Mouse (Mus musculus) hindbrain, postnatal 0 days (tissue): ENCODE data around the gene Pard3. TPM values are rescaled to one million over a fixed set of nuclear protein-coding genes. Genes with fewer than 3 reads are reported as not detected.

Experiments
- ATAC-seq: fragments of 200-750 bp; cut with Nextera tagmentation; 2 replicates; pipeline ENCODE4 v1.8.0; 2017; ENCODE audit warnings: mild to moderate bottlenecking, moderate TSS enrichment, moderate library complexity
- DNase-seq: peaks from one replicate; pipeline ENCODE4 v3.0.0-alpha.2; 2015; ENCODE audit warnings: low spot score
- H3K27ac ChIP-seq: fragments of 300-500 bp; sonication (generic); 2 replicates; pipeline ENCODE4 v1.5.1; 2014; ENCODE audit warnings: mild to moderate bottlenecking
- H3K27me3 ChIP-seq: fragments of 300-500 bp; sonication (generic); 2 replicates; pipeline ENCODE4 v1.6.1; 2014; ENCODE audit warnings: low read length, mixed read lengths; ENCODE audit not compliant: insufficient read depth
- H3K36me3 ChIP-seq: fragments of 300-500 bp; sonication (generic); 2 replicates; pipeline ENCODE4 v1.6.1; 2014; ENCODE audit warnings: low read length, mixed read lengths; ENCODE audit not compliant: insufficient read depth
- H3K4me1 ChIP-seq: fragments of 300-500 bp; sonication (generic); 2 replicates; pipeline ENCODE4 v1.6.1; 2014; ENCODE audit warnings: antibody characterized with exemption, low read length, mixed read lengths; ENCODE audit not compliant: insufficient read depth
- H3K4me2 ChIP-seq: fragments of 300-500 bp; sonication (generic); 2 replicates; pipeline ENCODE4 v1.6.1; 2014; ENCODE audit warnings: low read depth, mild to moderate bottlenecking, low read length, moderate library complexity, mixed read lengths
- H3K4me3 ChIP-seq: fragments of 300-500 bp; sonication (generic); 2 replicates; pipeline ENCODE4 v1.5.1; 2014; ENCODE audit warnings: low read length
- H3K9ac ChIP-seq: fragments of 300-500 bp; sonication (generic); replicated peaks from 2 replicates; pipeline ENCODE4 v1.6.1; 2014; ENCODE audit warnings: mild to moderate bottlenecking, low read length, moderate library complexity, mixed read lengths
- H3K9me3 ChIP-seq: fragments of 300-500 bp; sonication (generic); 2 replicates; pipeline ENCODE4 v1.6.1; 2016; ENCODE audit warnings: low read length, mixed read lengths
- CTCF ChIP-seq: IDR thresholded peaks from 2 replicates; pipeline ENCODE4 v1.5.1; 2016; ENCODE audit warnings: antibody characterized with exemption, control low read depth, low read depth
- WGBS: fragments of 180-500 bp; shearing (Covaris S2); extraction: QIAGEN DNeasy Blood & Tissue Kit; methylation state at CpG from one replicate; pipeline ENCODE4 v1.1.7; 2014; 5-methylcytosine and 5-hydroxymethylcytosine counted together
- polyA plus RNA-seq: library from polyadenylated mRNA; unstranded; fragments of >200 nt; fragmentation: Nextera tagmentation; extraction: Ambion mirVana; gene quantifications from 2 replicates; pipeline ENCODE4 v1.2.1, GENCODE M21; 2015
- total RNA-seq: library from RNA; depleted of rRNA; stranded (reverse); fragments of >200 nt; gene quantifications from 2 replicates; pipeline ENCODE4 v1.2.3, GENCODE M21; 2014

The Pard3 gene
- total and polyA plus RNA-seq, 2 experiments from 2014 or later, result 11.9 to 29.3 TPM

DNA sequence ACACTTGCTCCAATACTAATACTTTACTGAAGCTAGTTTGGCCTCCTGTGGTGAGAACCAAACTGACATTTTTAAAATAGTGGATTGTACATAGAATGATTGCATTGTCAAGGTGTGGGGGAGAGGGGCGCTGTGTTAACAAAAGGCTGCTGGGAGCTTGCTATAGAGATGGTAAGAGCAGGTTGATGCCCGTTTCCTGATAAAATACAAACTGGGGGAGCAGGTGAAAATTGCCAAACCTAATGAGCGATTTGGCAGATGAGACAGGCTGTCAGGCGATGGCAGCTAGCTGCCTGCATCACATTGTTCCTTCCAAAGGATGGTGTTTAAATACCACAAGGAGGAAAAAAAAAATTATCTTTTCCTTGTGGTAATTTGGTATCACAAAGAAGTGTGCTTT lies 217.3 kb downstream of the Pard3 start:
- Histone ChIP-seq H3K9me3 (no peaks in the 10 kb centered on the region), H3K4me3 (no peak overlapping the region), H3K9ac (no peak overlapping the region), H3K4me1 (no peaks in the 10 kb centered on the region), H3K27me3 (no peaks in the 10 kb centered on the region), H3K27ac (no peak overlapping the region), H3K4me2 (no peak overlapping the region), H3K36me3 (no peaks in the 10 kb centered on the region)
- no peak for TF ChIP-seq CTCF
- ATAC-seq (no peak), DNase-seq (no peak)
- 62% methylated on average over 4 of the region's 4 CpGs for WGBS

DNA sequence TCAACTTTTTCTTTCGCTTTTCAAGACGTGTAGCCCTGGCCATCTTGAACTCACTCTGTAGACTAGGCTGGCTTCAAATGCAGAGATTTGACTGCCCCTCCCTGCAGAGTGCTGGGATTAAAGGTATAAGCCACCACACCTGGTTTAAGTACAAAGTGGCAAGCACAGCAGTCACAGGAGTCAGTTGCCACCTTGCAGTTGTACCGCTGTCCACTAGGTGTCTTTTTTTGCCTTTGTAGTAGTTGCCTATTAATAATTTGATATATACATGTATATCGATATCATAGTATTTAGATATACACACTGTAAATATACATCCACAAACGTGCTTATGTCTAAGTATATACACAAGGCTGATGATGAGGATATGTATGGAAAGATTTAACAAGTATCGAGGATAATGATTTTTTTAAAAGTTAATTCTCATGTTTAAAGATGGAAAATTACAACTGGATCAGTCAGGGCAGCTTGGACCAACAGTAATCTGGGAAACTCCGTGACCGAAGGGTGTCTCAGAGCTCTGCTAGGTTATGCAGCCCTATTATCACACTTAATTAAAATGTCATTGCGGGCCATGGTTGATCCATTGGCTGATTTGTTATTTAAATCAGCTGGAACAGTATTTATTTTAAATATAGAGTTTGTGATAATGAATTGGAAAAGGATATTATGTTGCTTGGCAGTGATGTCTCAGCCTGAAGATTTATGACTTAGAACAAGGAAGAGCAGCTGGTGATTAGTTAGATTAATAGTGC lies 220.9 kb downstream of the Pard3 start:
- Histone ChIP-seq H3K36me3 (no peaks in the 10 kb centered on the region), H3K9ac (no peak overlapping the region), H3K4me1 (no peaks in the 10 kb centered on the region), H3K27ac (no peak overlapping the region), H3K4me3 (no peak overlapping the region), H3K9me3 (no peaks in the 10 kb centered on the region), H3K27me3 (no peaks in the 10 kb centered on the region), H3K4me2 (no peak overlapping the region)
- peak; percentile 57 for TF ChIP-seq CTCF
- WGBS, result 75% methylated on average over 9 of the region's 9 CpGs
- ATAC-seq (no peak), DNase-seq (no peak)

DNA sequence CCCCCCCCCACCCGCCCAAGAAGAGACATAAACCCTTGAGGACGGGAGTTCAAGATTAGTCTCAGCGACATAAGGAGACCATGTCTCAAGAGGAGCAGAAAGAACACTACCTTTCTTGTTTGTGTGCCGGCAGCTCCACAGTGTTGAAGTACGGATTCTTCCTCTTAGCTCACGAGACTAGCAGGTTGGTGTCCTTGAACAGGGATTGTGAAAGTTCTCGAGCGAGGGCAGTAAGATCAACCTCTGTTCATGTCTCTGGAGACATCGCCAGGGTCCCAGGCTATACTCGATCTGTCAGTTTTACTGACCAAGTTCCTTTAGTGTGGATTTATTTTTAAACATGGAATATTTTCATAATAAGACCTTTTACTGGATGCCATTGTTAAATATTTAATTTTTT lies 224.1 kb downstream of the Pard3 start:
- no peak overlapping the region for H3K4me2 ChIP-seq
- TF ChIP-seq CTCF, result no peak
- H3K9me3 ChIP-seq, result no peaks in the 10 kb centered on the region
- H3K4me3 ChIP-seq, result no peak overlapping the region
- DNase-seq (no peak), ATAC-seq (no peak)
- no peak overlapping the region for H3K27ac ChIP-seq
- no peaks in the 10 kb centered on the region for H3K27me3 ChIP-seq
- 91% methylated on average over 10 of the region's 10 CpGs for WGBS
- H3K4me1 ChIP-seq, result no peaks in the 10 kb centered on the region
- H3K36me3 ChIP-seq, result no peaks in the 10 kb centered on the region
- H3K9ac ChIP-seq, result no peak overlapping the region

DNA sequence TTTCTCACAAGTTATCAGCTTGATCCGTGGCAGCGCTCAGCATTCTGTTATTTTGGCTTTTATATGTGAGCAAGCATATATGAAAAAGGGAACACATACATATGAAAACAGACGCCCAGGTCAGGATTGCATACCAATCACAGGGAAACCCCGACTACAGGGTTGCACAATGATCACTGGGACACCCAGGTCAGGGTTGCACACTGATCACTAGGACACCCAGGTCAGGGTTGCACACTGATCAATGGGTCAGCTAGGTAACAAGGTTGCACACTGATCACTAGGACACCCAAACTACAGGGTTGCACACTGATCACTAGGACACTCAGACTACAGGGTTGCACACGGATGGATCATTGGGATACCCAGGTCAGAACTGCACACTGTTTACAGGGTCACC lies 228.6 kb downstream of the Pard3 start:
- no peak for DNase-seq
- no peak overlapping the region for H3K27ac ChIP-seq
- H3K4me2 ChIP-seq, result no peak overlapping the region
- H3K27me3 ChIP-seq, result no peaks in the 10 kb centered on the region
- ATAC-seq, result no peak
- TF ChIP-seq CTCF, result no peak
- H3K36me3 ChIP-seq, result no peaks in the 10 kb centered on the region
- no peaks in the 10 kb centered on the region for H3K9me3 ChIP-seq
- H3K4me3 ChIP-seq, result no peak overlapping the region
- H3K4me1 ChIP-seq, result no peaks in the 10 kb centered on the region
- 91% methylated on average over 5 of the region's 5 CpGs for WGBS
- no peak overlapping the region for H3K9ac ChIP-seq

DNA sequence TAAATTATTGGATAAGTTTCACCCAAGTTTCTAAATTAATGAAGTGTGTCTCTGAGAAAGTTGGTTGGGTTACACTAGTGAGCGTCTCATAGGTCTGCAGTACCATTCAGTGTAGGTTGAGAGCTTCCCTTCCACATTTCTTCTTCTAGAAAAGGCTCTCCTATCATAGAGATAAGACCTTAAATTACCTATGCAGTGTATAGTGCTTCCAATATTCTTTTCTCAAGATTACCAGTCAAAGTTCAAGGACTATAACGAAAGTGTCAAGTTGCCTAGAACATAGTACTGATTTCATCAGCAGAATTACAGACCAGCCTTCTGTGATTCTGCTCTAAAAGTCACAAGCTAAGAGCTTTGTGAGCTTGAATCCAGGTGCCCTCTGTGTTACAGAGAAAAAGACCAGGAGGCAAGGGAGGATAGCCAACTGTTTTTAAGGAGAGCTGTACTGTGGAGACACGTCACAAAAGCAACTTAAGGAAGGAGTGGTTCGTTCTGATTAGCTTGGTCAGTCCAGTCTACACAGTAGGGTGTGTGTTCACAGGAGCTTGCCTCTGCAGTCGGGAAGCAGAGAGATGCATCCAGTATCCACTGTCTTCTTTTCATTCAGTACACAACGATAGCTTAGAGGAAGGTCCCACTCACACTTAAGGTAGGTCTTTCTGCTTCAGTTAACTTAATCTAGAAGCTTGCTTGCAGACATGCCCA lies 229.5 kb downstream of the Pard3 start:
- Histone ChIP-seq H3K9ac (no peak overlapping the region), H3K27me3 (no peaks in the 10 kb centered on the region), H3K36me3 (no peaks in the 10 kb centered on the region), H3K4me1 (no peaks in the 10 kb centered on the region), H3K27ac (peak overlapping the region; percentile 11; the same call in 1 of the 2 replicates), H3K4me3 (no peak overlapping the region), H3K4me2 (no peak overlapping the region), H3K9me3 (no peaks in the 10 kb centered on the region)
- DNase-seq (no peak), ATAC-seq (no peak)
- TF ChIP-seq CTCF, result no peak
- WGBS, result 54% methylated on average over 6 of the region's 6 CpGs

DNA sequence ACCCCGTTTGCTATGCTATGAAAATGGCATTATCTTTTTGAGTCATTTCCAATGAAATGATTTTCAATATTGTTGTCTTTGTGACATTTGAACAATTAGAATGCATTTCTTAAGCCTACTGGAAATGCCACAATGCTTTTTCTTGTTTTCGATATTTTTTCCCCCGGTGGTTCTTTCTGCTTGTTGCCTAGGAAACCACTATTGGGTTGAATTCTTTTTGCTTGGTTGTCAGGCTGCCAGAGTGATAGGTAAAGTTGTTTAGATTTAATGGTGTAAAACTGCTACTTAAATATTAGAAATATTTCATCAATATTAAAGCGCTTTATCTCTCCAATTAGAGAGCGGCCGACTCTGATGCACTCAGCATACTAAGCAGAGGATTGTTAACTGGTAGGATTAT lies 230.4 kb downstream of the Pard3 start:
- no peak for TF ChIP-seq CTCF
- H3K9ac ChIP-seq, result no peak overlapping the region
- H3K9me3 ChIP-seq, result no peaks in the 10 kb centered on the region
- no peaks in the 10 kb centered on the region for H3K36me3 ChIP-seq
- DNase-seq (peak; percentile 29), ATAC-seq (no peak)
- no peak overlapping the region for H3K27ac ChIP-seq
- WGBS, result 57% methylated on average over 6 of the region's 6 CpGs
- no peak overlapping the region for H3K4me2 ChIP-seq
- no peaks in the 10 kb centered on the region for H3K4me1 ChIP-seq
- no peaks in the 10 kb centered on the region for H3K27me3 ChIP-seq
- H3K4me3 ChIP-seq, result no peak overlapping the region

DNA sequence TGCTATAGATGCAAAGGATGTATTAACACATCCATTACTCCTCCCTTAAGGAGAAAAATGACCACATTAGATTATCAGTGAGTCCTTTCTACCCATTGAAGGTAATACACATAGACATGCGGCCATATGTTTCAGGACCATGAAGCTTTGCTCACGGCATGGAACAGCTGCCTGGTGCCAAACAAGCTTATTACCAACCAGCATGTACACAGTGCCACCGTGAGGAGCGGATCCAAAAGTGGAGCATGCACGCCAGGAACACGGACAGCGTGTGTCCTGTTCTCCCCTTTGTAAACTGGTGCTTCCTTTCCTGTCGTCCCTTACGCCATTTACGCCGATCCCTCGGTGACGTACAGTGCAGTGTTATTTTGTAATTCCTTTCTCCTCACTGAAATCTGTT lies 232.2 kb downstream of the Pard3 start:
- no peak overlapping the region for H3K4me2 ChIP-seq
- H3K36me3 ChIP-seq, result no peaks in the 10 kb centered on the region
- H3K27ac ChIP-seq, result no peak overlapping the region
- H3K4me1 ChIP-seq, result no peaks in the 10 kb centered on the region
- WGBS, result 69% methylated on average over 13 of the region's 13 CpGs
- ATAC-seq (peak; percentile 72), DNase-seq (peak; percentile 66)
- no peaks in the 10 kb centered on the region for H3K9me3 ChIP-seq
- no peak overlapping the region for H3K4me3 ChIP-seq
- peak; percentile 59 for TF ChIP-seq CTCF
- H3K27me3 ChIP-seq, result no peaks in the 10 kb centered on the region
- no peak overlapping the region for H3K9ac ChIP-seq
